In the genomic region with DNA sequence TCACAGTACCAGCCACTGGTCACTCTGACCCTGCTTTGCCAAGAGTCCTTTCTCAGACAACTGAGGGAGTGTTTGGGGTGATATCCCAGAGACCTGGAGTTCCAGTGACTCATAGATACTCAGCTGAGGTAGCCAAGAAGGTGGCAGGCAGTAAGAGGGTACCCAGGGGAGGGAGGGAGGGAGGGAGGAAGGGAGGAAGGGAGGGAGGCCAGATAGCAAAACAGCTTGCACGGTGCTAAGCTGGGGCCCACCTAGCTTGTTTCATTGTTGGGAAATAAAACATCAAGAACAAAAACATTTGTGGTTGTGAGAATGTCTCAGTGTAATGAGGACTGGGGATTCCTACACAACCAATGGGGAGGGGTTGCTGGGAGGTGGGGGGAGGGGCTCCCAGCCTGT, we compare ENCODE assay signal across 25 mouse cellular contexts. TPM values are rescaled to one million over a fixed set of nuclear protein-coding genes. Genes with fewer than 3 reads are reported as not detected.
A peak's percentile ranks its signal among the peaks of the same experiment; 100 is the strongest.
DNase-seq lines count a peak whose midpoint lies in the region; ATAC-seq lines count a peak whose summit lies in the region.
"Had no signal": no experiment of that assay in that cellular context is flagged by ENCODE, and none has a peak within 500 bp of the region (broad histone marks: within the 10 kb centered on the region; RNA-seq: fewer than 3 reads in every experiment).

No protein-coding gene starts in this region.

- H3K4me1 ChIP-seq in embryonic facial prominence, embryonic 15.5 days: peaks cover 9% of the 10 kb centered on the region
- H3K4me1 ChIP-seq in embryonic facial prominence, embryonic 10.5 days: peaks cover 17% of the 10 kb centered on the region
- peaks cover 15% of the 10 kb centered on the region for H3K4me1 ChIP-seq in midbrain, embryonic 11.5 days (ENCODE audit: control insufficient read depth, insufficient read depth, low read length)
- peaks cover 7% of the 10 kb centered on the region for H3K4me1 ChIP-seq in midbrain, embryonic 16.5 days (ENCODE audit: control insufficient read depth, insufficient read depth, low read length)
- H3K4me1 ChIP-seq in liver, embryonic 16.5 days (ENCODE audit: control insufficient read depth, low read depth, low read length): peaks cover 70% of the 10 kb centered on the region

- 58% methylated on average over 1 of the region's 1 CpGs for WGBS in embryonic facial prominence, embryonic 15.5 days
- WGBS in embryonic facial prominence, embryonic 10.5 days: 80% methylated on average over 1 of the region's 1 CpGs
- WGBS in midbrain, embryonic 11.5 days: 64% methylated on average over 1 of the region's 1 CpGs
- WGBS in midbrain, embryonic 16.5 days: 44% methylated on average over 1 of the region's 1 CpGs
- WGBS in liver, embryonic 16.5 days (ENCODE audit: insufficient replicate concordance): 14% methylated on average over 1 of the region's 1 CpGs

- no peak for DNase-seq in embryonic facial prominence, embryonic 10.5 days (ENCODE audit: low spot score)
- DNase-seq in midbrain, embryonic 11.5 days (ENCODE audit: low spot score, missing footprints): peak; percentile 44
- DNase-seq in spleen, adult 18-20 months: no peak
- DNase-seq in ovary, adult 18-20 months (ENCODE audit: low spot score): no peak
- DNase-seq in cerebellum, postnatal 36 days: no peak
- DNase-seq: adrenal gland, postnatal 14 days; cerebellum, adult 11 months; cerebellum, postnatal 25 days; forebrain, postnatal 0 days; heart, postnatal 36 days; lung, postnatal 4 days; right cerebral cortex, postnatal 14 days; thymus, postnatal 14 days had no signal

- H3K4me3 ChIP-seq in embryonic facial prominence, embryonic 15.5 days (replicated peaks): no peak overlapping the region
- H3K4me3 ChIP-seq in embryonic facial prominence, embryonic 10.5 days: no peak overlapping the region
- H3K4me3 ChIP-seq in midbrain, embryonic 11.5 days (ENCODE audit: low read depth, low read length): no peak overlapping the region
- H3K4me3 ChIP-seq in midbrain, embryonic 16.5 days (ENCODE audit: low read depth, low read length): no peak overlapping the region
- peak overlapping the region; percentile 38 for H3K4me3 ChIP-seq in liver, embryonic 16.5 days (ENCODE audit: low read depth, low read length)
- H3K4me3 ChIP-seq: heart, embryonic 13.5 days; hindbrain, embryonic 15.5 days; limb, embryonic 13.5 days; lung, embryonic 15.5 days; neural tube, embryonic 13.5 days had no signal

- H3K27ac ChIP-seq in embryonic facial prominence, embryonic 15.5 days (replicated peaks): 0 out of 2 replicates have a peak overlapping the region, but pooled peaks have one; percentile 11
- no peak overlapping the region; the same call in 1 of the 2 replicates for H3K27ac ChIP-seq in embryonic facial prominence, embryonic 10.5 days (replicated peaks)
- no peak overlapping the region for H3K27ac ChIP-seq in midbrain, embryonic 11.5 days (ENCODE audit: low read depth, low read length)
- H3K27ac ChIP-seq in midbrain, embryonic 16.5 days (ENCODE audit: low read length): no peak overlapping the region
- peak overlapping the region; percentile 97 for H3K27ac ChIP-seq in liver, embryonic 16.5 days (ENCODE audit: low read length)
- H3K27ac ChIP-seq: heart, embryonic 13.5 days; hindbrain, embryonic 15.5 days; limb, embryonic 13.5 days; lung, embryonic 15.5 days; neural tube, embryonic 13.5 days had no signal

- ATAC-seq in embryonic facial prominence, embryonic 15.5 days (ENCODE audit: insufficient number of reproducible peaks, low FRiP score, low TSS enrichment, low read depth): no peak
- no peak for ATAC-seq in midbrain, embryonic 11.5 days (ENCODE audit: low FRiP score)
- no peak for ATAC-seq in midbrain, embryonic 16.5 days
- peak; percentile 25 for ATAC-seq in liver, embryonic 16.5 days (ENCODE audit: low read depth)
- ATAC-seq: forebrain, postnatal 0 days; intestine, postnatal 0 days had no signal

- H3K9ac ChIP-seq in embryonic facial prominence, embryonic 15.5 days: no peak overlapping the region
- no peak overlapping the region for H3K9ac ChIP-seq in midbrain, embryonic 11.5 days (ENCODE audit: low read length)
- no peak overlapping the region for H3K9ac ChIP-seq in midbrain, embryonic 16.5 days (ENCODE audit: low read depth, low read length)
- H3K9ac ChIP-seq in liver, embryonic 16.5 days (ENCODE audit: low read depth, low read length): peak overlapping the region; percentile 62
- H3K9ac ChIP-seq: forebrain, postnatal 0 days; heart, embryonic 13.5 days; hindbrain, embryonic 15.5 days; limb, embryonic 13.5 days; lung, embryonic 15.5 days; neural tube, embryonic 13.5 days had no signal

- H3K36me3 ChIP-seq in embryonic facial prominence, embryonic 15.5 days: no peaks in the 10 kb centered on the region
- peaks cover 14% of the 10 kb centered on the region for H3K36me3 ChIP-seq in embryonic facial prominence, embryonic 10.5 days (replicated peaks)
- H3K36me3 ChIP-seq in midbrain, embryonic 11.5 days (ENCODE audit: control insufficient read depth, insufficient read depth, low read length): no peaks in the 10 kb centered on the region
- H3K36me3 ChIP-seq in midbrain, embryonic 16.5 days (ENCODE audit: control insufficient read depth, insufficient read depth, low read length): no peaks in the 10 kb centered on the region; the same call in 1 of the 2 replicates
- peaks cover 7% of the 10 kb centered on the region for H3K36me3 ChIP-seq in liver, embryonic 16.5 days (ENCODE audit: control insufficient read depth, insufficient read depth)
- H3K36me3 ChIP-seq: heart, embryonic 13.5 days; hindbrain, embryonic 15.5 days had no signal

- H3K9me3 ChIP-seq in embryonic facial prominence, embryonic 15.5 days (replicated peaks): no peaks in the 10 kb centered on the region
- no peaks in the 10 kb centered on the region for H3K9me3 ChIP-seq in embryonic facial prominence, embryonic 10.5 days
- no peaks in the 10 kb centered on the region for H3K9me3 ChIP-seq in midbrain, embryonic 11.5 days (ENCODE audit: control insufficient read depth, low read length)
- no peaks in the 10 kb centered on the region for H3K9me3 ChIP-seq in midbrain, embryonic 16.5 days (replicated peaks; ENCODE audit: control insufficient read depth, low read length, poor library complexity, severe bottlenecking)
- no peaks in the 10 kb centered on the region for H3K9me3 ChIP-seq in liver, embryonic 16.5 days (replicated peaks; ENCODE audit: control insufficient read depth, low read length)
- H3K9me3 ChIP-seq: heart, embryonic 13.5 days; hindbrain, embryonic 15.5 days; limb, embryonic 13.5 days; lung, embryonic 15.5 days; neural tube, embryonic 13.5 days had no signal

- no peak overlapping the region for H3K4me2 ChIP-seq in embryonic facial prominence, embryonic 15.5 days (replicated peaks)
- H3K4me2 ChIP-seq in midbrain, embryonic 11.5 days: no peak overlapping the region
- no peak overlapping the region for H3K4me2 ChIP-seq in midbrain, embryonic 16.5 days (ENCODE audit: low read length)
- H3K4me2 ChIP-seq in liver, embryonic 16.5 days (ENCODE audit: low read depth, low read length): peak overlapping the region; percentile 71
- H3K4me2 ChIP-seq: hindbrain, embryonic 15.5 days; limb, embryonic 13.5 days; lung, embryonic 15.5 days; neural tube, embryonic 13.5 days had no signal

- H3K27me3 ChIP-seq in embryonic facial prominence, embryonic 15.5 days: peaks cover 29% of the 10 kb centered on the region
- H3K27me3 ChIP-seq in embryonic facial prominence, embryonic 10.5 days (replicated peaks; ENCODE audit: low read depth, poor library complexity, severe bottlenecking): peaks cover 39% of the 10 kb centered on the region
- peaks cover 24% of the 10 kb centered on the region for H3K27me3 ChIP-seq in midbrain, embryonic 11.5 days (ENCODE audit: control insufficient read depth, insufficient read depth, low read length)
- H3K27me3 ChIP-seq in midbrain, embryonic 16.5 days (ENCODE audit: control insufficient read depth, insufficient read depth, low read depth, low read length): peaks cover 25% of the 10 kb centered on the region
- H3K27me3 ChIP-seq in liver, embryonic 16.5 days (ENCODE audit: control insufficient read depth, insufficient read depth, low read depth, low read length): no peaks in the 10 kb centered on the region; the same call in 1 of the 2 replicates

RNA-seq across cellular contexts. Expression of a gene that starts 7.5 kb away (rescaled TPM):
- 2.8 and 4.1 TPM in 2 replicates for polyA plus RNA-seq in embryonic facial prominence, embryonic 15.5 days (2015; fragmentation: Nextera tagmentation; extraction: Ambion mirVana)
- polyA plus RNA-seq in embryonic facial prominence, embryonic 10.5 days (2016; fragmentation: Nextera tagmentation; extraction: Ambion mirVana): 0.98 and 1.1 TPM in 2 replicates
- 2.0 and 2.3 TPM in 2 replicates for polyA plus RNA-seq in midbrain, embryonic 11.5 days (2014; fragmentation: Nextera tagmentation; extraction: Ambion mirVana)
- 3.6 and 4.3 TPM in 2 replicates for polyA plus RNA-seq in midbrain, embryonic 16.5 days (2015; fragmentation: Nextera tagmentation; extraction: Ambion mirVana)
- 5.9 and 7.5 TPM in 2 replicates for polyA plus RNA-seq in liver, embryonic 16.5 days (2015; fragmentation: Nextera tagmentation; extraction: Ambion mirVana)

RNA-seq across cellular contexts. Expression of a gene that starts 8.0 kb away (rescaled TPM):
- 49.1 and 68.9 TPM in 2 replicates for polyA plus RNA-seq in embryonic facial prominence, embryonic 15.5 days (2015; fragmentation: Nextera tagmentation; extraction: Ambion mirVana)
- 10.4 and 12.7 TPM in 2 replicates for polyA plus RNA-seq in embryonic facial prominence, embryonic 10.5 days (2016; fragmentation: Nextera tagmentation; extraction: Ambion mirVana)
- 6.1 and 8.3 TPM in 2 replicates for polyA plus RNA-seq in midbrain, embryonic 11.5 days (2014; fragmentation: Nextera tagmentation; extraction: Ambion mirVana)
- 15.3 and 22.8 TPM in 2 replicates for polyA plus RNA-seq in midbrain, embryonic 16.5 days (2015; fragmentation: Nextera tagmentation; extraction: Ambion mirVana)
- polyA plus RNA-seq in liver, embryonic 16.5 days (2015; fragmentation: Nextera tagmentation; extraction: Ambion mirVana): 240 and 265 TPM in 2 replicates

RNA-seq across cellular contexts. Expression of a gene that starts 14.6 kb away (rescaled TPM):
- polyA plus RNA-seq in embryonic facial prominence, embryonic 15.5 days (2015; fragmentation: Nextera tagmentation; extraction: Ambion mirVana): 59.0 and 62.5 TPM in 2 replicates
- polyA plus RNA-seq in embryonic facial prominence, embryonic 10.5 days (2016; fragmentation: Nextera tagmentation; extraction: Ambion mirVana): 49.6 and 51.6 TPM in 2 replicates
- polyA plus RNA-seq in midbrain, embryonic 11.5 days (2014; fragmentation: Nextera tagmentation; extraction: Ambion mirVana): 59.1 and 60.5 TPM in 2 replicates
- polyA plus RNA-seq in midbrain, embryonic 16.5 days (2015; fragmentation: Nextera tagmentation; extraction: Ambion mirVana): 152 and 156 TPM in 2 replicates
- 3.6 and 4.9 TPM in 2 replicates for polyA plus RNA-seq in liver, embryonic 16.5 days (2015; fragmentation: Nextera tagmentation; extraction: Ambion mirVana)

RNA-seq across cellular contexts. Expression of a gene that starts 18.0 kb away (rescaled TPM):
- polyA plus RNA-seq in embryonic facial prominence, embryonic 15.5 days (2015; fragmentation: Nextera tagmentation; extraction: Ambion mirVana): 0.83 TPM in 1 of 2 replicates, not detected in the other
- not detected in 2 replicates for polyA plus RNA-seq in embryonic facial prominence, embryonic 10.5 days (2016; fragmentation: Nextera tagmentation; extraction: Ambion mirVana)
- polyA plus RNA-seq in midbrain, embryonic 11.5 days (2014; fragmentation: Nextera tagmentation; extraction: Ambion mirVana): not detected in 2 replicates
- not detected in 2 replicates for polyA plus RNA-seq in midbrain, embryonic 16.5 days (2015; fragmentation: Nextera tagmentation; extraction: Ambion mirVana)
- 0.13 TPM in 1 of 2 replicates, not detected in the other for polyA plus RNA-seq in liver, embryonic 16.5 days (2015; fragmentation: Nextera tagmentation; extraction: Ambion mirVana)
- polyA plus RNA-seq: embryonic facial prominence, embryonic 11.5 days; forebrain, postnatal 0 days; heart, embryonic 13.5 days; hindbrain, embryonic 15.5 days; intestine, postnatal 0 days; kidney, embryonic 16.5 days; large intestine, adult 2 months; limb, embryonic 13.5 days; lung, embryonic 15.5 days; neural tube, embryonic 13.5 days had no signal

RNA-seq across cellular contexts. Expression of a gene that starts 54.7 kb away (rescaled TPM):
- 2.7 and 3.4 TPM in 2 replicates for polyA plus RNA-seq in embryonic facial prominence, embryonic 15.5 days (2015; fragmentation: Nextera tagmentation; extraction: Ambion mirVana)
- 0.24 and 0.37 TPM in 2 replicates for polyA plus RNA-seq in embryonic facial prominence, embryonic 10.5 days (2016; fragmentation: Nextera tagmentation; extraction: Ambion mirVana)
- 0.07 and 0.34 TPM in 2 replicates for polyA plus RNA-seq in midbrain, embryonic 11.5 days (2014; fragmentation: Nextera tagmentation; extraction: Ambion mirVana)
- 0.09 and 0.31 TPM in 2 replicates for polyA plus RNA-seq in midbrain, embryonic 16.5 days (2015; fragmentation: Nextera tagmentation; extraction: Ambion mirVana)
- polyA plus RNA-seq in liver, embryonic 16.5 days (2015; fragmentation: Nextera tagmentation; extraction: Ambion mirVana): 29.6 and 33.7 TPM in 2 replicates

Comparison
In these comparisons a context has a peak if more than half of its experiments do, and no peak if none do; other contexts are left out.
1. H3K27ac ChIP-seq: peak in embryonic facial prominence, embryonic 15.5 days (single experiment) and liver, embryonic 16.5 days (single experiment); none in embryonic facial prominence, embryonic 10.5 days (single experiment), midbrain, embryonic 11.5 days (single experiment) and midbrain, embryonic 16.5 days (single experiment).